Mouse (Mus musculus) lung, postnatal 10 days (tissue): ENCODE results near the gene Plod1.

Source experiments
- DNase-seq: peaks from one replicate; pipeline ENCODE4 v3.0.0; 2021

Plod1 gene

GRCm38 (mm10) chr4:147937486-147937885 is 919 bp upstream of the Plod1 start:
- no peak for DNase-seq

- no peak for DNase-seq
Measured at GRCm38 (mm10) chr4:147937021-147937420, 454 bp upstream of the Plod1 start.

GRCm38 (mm10) chr4:147935904-147936303 is 663 bp downstream of the Plod1 start:
- no peak for DNase-seq

- no peak for DNase-seq
Measured at GRCm38 (mm10) chr4:147934611-147935010, 2.0 kb downstream of the Plod1 start.

- no peak for DNase-seq
Measured at GRCm38 (mm10) chr4:147934134-147934533, 2.4 kb downstream of the Plod1 start.

GRCm38 (mm10) chr4:147930946-147931345 is 5.6 kb downstream of the Plod1 start:
- DNase-seq, result no peak

DNA sequence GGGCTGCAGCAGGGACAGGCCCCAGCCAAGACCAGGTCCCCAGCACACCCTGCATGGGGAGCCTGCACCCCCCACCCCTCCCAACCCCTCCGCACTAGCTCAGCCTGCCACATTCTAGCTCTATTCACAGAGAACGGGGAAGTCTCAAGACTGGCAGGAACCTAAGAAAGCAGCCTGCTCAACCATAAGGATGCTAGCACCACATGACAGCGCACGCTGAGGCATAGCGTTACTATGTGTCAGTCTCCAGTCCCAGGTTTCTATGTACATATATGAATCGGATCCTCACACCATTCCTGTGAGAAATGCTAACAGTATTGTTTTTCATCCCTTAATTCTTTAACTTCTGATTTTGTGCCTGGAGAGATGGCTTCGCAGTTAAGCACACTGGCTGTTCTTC is 8.0 kb downstream of the Plod1 start:
- DNase-seq, result no peak

DNA sequence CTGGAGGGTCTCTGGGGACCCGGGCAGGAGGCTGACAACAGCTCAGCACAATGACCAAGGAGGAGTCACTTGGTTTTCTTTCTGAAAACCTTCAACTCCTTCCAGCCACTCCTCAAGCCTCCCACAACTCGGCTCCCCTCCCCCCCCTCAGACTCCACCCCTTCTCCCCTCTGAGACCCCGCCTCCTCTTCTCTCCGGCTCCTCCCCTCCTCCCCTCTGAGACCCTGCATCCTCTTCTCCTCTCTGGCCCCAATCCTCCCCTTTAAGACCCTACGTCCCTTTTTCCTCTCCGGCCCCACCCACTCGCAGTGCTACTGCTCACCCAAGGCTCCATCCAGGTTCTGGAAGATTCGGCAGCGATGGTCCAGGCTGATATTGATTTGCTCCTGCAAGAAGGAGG is 8.4 kb downstream of the Plod1 start:
- DNase-seq, result no peak

- DNase-seq, result peak; percentile 70
Measured at GRCm38 (mm10) chr4:147927705-147928104, 8.9 kb downstream of the Plod1 start.

DNA sequence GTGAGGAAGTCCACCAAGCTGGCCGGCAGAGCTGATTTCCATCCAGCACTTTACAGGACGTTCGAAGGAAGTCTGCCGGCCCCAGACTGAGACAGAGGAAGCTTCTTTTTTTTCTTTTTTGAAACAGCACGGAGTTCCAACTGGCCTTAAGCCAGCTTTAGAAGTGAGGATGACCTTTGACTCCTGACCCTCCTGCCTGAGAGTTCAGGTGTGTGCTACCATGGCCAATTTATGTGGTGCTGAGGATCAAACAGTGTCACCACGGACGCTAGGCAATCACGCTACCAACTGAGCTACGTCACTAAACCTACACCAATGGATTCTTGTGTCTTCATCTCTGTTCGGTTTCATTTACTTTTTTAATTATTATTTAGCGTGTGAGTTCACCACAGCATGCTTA is 14.2 kb downstream of the Plod1 start:
- no peak for DNase-seq

DNA sequence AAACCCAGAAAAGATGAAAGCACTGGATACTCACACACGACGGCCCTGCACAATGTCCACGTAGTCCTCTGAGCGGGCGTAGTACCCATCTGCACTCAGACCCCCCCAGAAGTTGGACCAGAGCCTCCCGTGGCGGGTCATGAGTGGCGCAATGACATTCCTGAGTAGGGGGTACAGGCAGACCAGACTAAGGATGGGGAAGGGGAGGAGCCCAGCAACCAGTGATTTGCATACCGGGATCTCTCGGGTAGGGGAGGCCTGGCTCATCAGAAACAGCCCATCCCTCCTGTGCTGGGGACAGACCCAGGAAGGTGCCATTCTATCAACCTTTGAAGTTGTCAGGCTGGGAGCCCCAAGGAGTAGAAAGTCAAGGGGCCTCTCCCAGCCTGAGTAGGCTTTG is 15.6 kb downstream of the Plod1 start:
- DNase-seq, result no peak

DNA sequence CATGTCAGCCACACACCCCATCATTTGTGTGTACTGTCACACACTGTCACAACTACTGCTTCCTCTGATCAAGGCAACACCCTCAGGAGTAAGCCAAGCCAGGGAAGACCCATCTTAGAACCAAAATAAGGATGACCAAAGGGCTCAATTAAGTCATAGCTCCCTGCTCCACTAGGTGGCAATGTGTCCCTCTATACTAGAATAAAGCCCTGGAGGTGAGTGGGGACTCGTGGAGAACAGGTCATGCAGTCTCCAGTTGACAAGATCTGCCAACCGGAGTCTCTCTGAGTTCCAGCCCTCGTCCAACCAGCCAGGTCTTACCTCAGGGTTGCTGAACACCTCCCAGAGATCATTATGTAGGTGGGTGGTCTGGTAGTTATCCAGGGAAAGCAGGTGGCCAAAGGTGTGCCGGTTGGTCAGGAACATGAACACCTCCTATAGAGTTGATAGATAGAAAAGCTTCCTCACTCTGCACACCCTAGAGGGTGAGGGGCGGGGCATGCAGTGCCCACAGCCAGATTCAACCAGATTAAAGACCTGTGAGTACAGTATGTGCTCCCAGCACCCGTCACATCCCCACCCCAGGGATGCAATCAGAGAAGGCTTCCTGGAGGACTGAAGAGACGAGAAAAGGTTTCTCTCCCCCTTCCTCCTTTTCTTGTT is 18.0 kb downstream of the Plod1 start:
- DNase-seq, result peak; percentile 72

DNA sequence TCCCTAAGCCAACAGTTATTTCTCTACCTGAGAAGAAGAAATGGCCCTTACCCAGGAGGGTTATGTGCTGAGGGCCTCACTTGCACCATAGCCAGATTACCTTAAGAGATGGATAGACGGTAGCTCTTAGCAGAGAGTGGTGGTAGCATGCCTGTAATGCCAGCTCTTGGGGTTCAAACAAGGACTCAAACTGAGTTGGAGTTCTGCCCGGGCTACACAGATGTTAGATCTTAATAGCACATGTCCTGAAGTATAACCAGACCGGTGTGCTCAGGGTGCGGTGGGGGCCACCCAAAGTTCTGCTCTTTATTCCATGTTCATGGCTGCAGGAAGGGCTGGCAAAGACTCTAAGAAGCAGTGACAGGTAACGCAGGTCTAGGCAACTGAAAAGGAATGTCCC is 27.1 kb downstream of the Plod1 start:
- DNase-seq, result peak; percentile 14

GRCm38 (mm10) chr4:147906230-147906629 is 30.3 kb downstream of the Plod1 start:
- no peak for DNase-seq

DNA sequence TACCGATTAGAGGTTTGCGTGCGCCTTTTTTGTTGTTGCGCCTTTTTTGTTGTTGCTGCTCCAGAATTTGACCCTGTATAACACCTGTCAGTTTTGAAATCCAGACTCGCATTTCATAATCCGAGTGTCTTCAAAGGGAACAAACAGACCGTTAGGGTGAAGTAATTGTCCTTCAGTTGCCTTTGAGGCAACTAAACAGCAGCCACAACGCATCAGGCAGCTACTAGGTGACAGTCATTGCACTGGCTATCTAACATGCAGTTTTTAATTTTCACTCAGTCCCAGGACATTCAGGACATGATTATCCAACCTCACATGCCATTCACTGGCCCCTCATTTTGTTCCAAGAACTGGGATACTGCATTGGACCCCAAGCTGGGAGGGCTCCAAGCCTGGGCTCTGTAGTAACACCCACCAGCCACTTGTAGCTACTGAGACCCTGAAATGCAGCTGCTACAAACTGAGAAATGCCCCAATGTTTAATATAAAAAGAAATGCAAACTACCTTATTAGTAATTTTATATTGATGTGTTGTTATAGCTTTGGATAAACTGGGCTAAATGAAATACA is 31.4 kb downstream of the Plod1 start:
- no peak for DNase-seq

DNA sequence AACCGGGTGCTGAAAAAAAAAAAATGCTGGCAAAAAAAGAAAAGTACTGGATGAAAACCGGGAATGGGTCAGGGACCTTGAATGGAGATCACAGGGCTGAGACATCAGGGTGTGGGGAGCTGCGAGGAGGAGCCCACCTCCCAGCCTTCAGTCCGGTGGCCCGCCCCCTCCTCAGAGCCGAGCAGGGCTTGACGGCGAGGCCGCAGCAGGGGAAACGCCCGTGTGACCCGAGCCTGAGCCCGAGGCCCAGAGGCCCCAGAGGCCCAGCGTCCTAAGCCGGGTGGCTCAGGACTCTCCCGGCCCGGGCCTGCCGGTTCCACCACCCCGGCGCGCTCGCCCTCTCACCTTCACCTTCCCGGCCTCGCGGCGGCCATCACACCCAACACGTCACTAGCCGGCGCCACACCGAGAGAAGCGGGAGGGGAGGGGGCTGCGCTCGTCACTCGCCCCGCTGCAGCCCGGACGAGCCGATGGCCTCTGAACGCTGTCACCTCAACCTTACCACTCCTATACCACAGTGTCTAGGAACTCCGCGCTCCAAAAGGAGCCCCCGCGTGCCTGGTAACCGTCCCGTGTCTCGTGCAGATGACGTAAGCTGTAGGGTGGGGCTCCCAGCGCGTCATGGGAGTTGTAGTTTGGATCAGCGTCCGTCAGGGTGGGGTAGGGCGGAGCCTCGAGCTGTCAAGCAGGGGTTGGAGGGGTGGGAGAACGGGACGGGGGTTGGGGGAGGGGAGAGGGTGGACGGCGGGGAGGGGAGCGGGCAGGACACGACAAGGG is 32.1 kb downstream of the Plod1 start, which contains the start of gene Mfn2:
Gene Mfn2, minus strand, starts transcription at position 392 of the 777 bp plus-strand sequence.
- peak; percentile 93 for DNase-seq

GRCm38 (mm10) chr4:147903601-147904000 is 33.0 kb downstream of the Plod1 start:
- no peak for DNase-seq

DNA sequence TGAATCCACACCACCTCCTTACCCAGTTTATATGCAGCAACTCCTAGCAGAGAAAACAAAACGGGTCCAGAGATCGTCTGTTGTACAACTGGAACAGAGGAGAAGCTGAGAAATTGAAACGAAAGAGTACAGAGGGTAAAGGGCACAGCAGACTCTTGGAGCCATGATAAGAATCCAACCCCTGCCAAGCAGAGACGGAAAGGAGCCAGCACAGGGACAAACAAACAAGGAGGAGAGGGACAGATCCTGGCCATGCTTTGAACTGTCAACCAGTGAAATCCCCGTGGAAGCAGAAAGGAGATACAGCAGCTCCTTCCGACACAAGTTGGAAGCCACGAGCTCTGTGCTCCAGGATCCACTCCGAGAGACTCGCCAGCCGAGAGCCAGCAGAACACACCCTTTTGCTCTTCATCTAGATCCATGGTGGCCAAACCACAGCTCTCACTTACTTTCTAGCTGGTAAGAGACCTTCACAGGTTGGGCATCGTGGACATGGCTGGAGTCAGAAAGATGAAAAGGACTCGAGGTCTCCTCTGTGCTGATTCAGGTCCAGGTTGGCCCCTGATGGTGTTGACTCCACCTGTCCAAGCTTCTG is 33.6 kb downstream of the Plod1 start:
- DNase-seq, result no peak

GRCm38 (mm10) chr4:147900452-147900851 is 36.1 kb downstream of the Plod1 start:
- DNase-seq, result no peak

DNA sequence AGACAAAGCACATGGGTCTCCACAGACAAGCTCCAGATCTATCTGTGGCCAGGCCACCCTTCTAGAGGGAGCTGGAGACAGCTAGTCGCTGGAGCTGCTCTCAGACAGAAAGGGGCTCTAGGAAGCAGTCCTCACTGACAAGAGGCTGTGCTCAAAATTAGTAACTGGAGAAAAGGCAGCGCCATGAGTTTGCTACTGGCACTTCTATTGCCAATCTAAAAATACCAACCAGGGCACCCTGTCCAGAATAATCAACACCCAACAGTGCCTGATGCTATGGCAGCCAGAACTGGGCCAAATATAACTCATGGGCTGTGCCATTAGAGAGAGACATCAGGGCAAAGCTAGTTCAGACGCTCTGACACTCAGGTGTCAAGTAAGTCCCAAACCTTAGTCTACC is 39.2 kb downstream of the Plod1 start:
- DNase-seq, result no peak

GRCm38 (mm10) chr4:147896411-147896810 is 40.2 kb downstream of the Plod1 start:
- no peak for DNase-seq

- DNase-seq, result no peak
Measured at GRCm38 (mm10) chr4:147895815-147896330, 40.7 kb downstream of the Plod1 start.

- DNase-seq, result no peak
Measured at GRCm38 (mm10) chr4:147890341-147890740, 46.2 kb downstream of the Plod1 start.

- no peak for DNase-seq
Measured at GRCm38 (mm10) chr4:147888237-147888636, 48.3 kb downstream of the Plod1 start.
